Mouse (Mus musculus): Measurements from ENCODE around the gene Amz1. TPM values are rescaled to one million over a fixed set of nuclear protein-coding genes. Genes with fewer than 3 reads are reported as not detected.

The Amz1 gene
- total and polyA plus RNA-seq, 2 experiments from 2014 or later: 0.08 to 0.94 TPM

- H3K4me1 ChIP-seq (ENCODE audit: control insufficient read depth, insufficient read depth): no peaks in the 10 kb centered on the region
- no peaks in the 10 kb centered on the region for H3K9me3 ChIP-seq (replicated peaks; ENCODE audit: control insufficient read depth, low read length)
- H3K4me3 ChIP-seq (ENCODE audit: low read depth, low read length): no peak overlapping the region
- no peak for TF ChIP-seq EP300 (IDR thresholded peaks at IDR 0.05; ENCODE audit: low read depth)
- TF ChIP-seq CTCF (IDR thresholded peaks at IDR 0.05; ENCODE audit: low read depth): no peak
- no peaks in the 10 kb centered on the region for H3K27me3 ChIP-seq (ENCODE audit: control insufficient read depth, insufficient read depth, low read length)
- 94% methylated on average over 6 of the region's 6 CpGs for WGBS
- H3K27ac ChIP-seq (ENCODE audit: low read depth): no peak overlapping the region
- ATAC-seq (ENCODE audit: insufficient read depth, low read depth) (no peak), DNase-seq (ENCODE audit: low spot score) (no peak)
- H3K9ac ChIP-seq (replicated peaks; ENCODE audit: low read depth, low read length): no peak overlapping the region
- H3K4me2 ChIP-seq (ENCODE audit: low read depth, low read length): no peak overlapping the region
- peaks cover 11% of the 10 kb centered on the region; the same call in 1 of the 2 replicates for H3K36me3 ChIP-seq (replicated peaks; ENCODE audit: control insufficient read depth, insufficient read depth, low read length)
Measured at GRCm38 (mm10) chr5:140682113-140682512, 41.8 kb upstream of the Amz1 start.

GRCm38 (mm10) chr5:140684343-140685148, 39.4 kb upstream of the Amz1 start:
- Histone ChIP-seq H3K9me3 (replicated peaks; ENCODE audit: control insufficient read depth, low read length) (no peaks in the 10 kb centered on the region), H3K4me3 (ENCODE audit: low read depth, low read length) (no peak overlapping the region), H3K27ac (ENCODE audit: low read depth) (no peak overlapping the region), H3K36me3 (replicated peaks; ENCODE audit: control insufficient read depth, insufficient read depth, low read length) (peaks cover 19% of the 10 kb centered on the region), H3K4me2 (ENCODE audit: low read depth, low read length) (no peak overlapping the region), H3K9ac (replicated peaks; ENCODE audit: low read depth, low read length) (no peak overlapping the region), H3K4me1 (ENCODE audit: control insufficient read depth, insufficient read depth) (no peaks in the 10 kb centered on the region), H3K27me3 (ENCODE audit: control insufficient read depth, insufficient read depth, low read length) (no peaks in the 10 kb centered on the region)
- ATAC-seq (ENCODE audit: insufficient read depth, low read depth): peak; percentile 41
- no peak for DNase-seq (ENCODE audit: low spot score)
- WGBS: 65% methylated on average over 16 of the region's 16 CpGs
- peak; percentile 73 for TF ChIP-seq CTCF (IDR thresholded peaks at IDR 0.05; ENCODE audit: low read depth)
- TF ChIP-seq EP300 (IDR thresholded peaks at IDR 0.05; ENCODE audit: low read depth): no peak

GRCm38 (mm10) chr5:140688434-140688833, 35.5 kb upstream of the Amz1 start:
- no peak overlapping the region for H3K4me3 ChIP-seq (ENCODE audit: low read depth, low read length)
- H3K4me1 ChIP-seq (ENCODE audit: control insufficient read depth, insufficient read depth): no peaks in the 10 kb centered on the region
- H3K27me3 ChIP-seq (ENCODE audit: control insufficient read depth, insufficient read depth, low read length): no peaks in the 10 kb centered on the region
- 69% methylated on average over 3 of the region's 3 CpGs for WGBS
- TF ChIP-seq EP300 (IDR thresholded peaks at IDR 0.05; ENCODE audit: low read depth): no peak
- no peak for TF ChIP-seq CTCF (IDR thresholded peaks at IDR 0.05; ENCODE audit: low read depth)
- peaks cover 34% of the 10 kb centered on the region for H3K36me3 ChIP-seq (replicated peaks; ENCODE audit: control insufficient read depth, insufficient read depth, low read length)
- no peaks in the 10 kb centered on the region for H3K9me3 ChIP-seq (replicated peaks; ENCODE audit: control insufficient read depth, low read length)
- no peak overlapping the region for H3K4me2 ChIP-seq (ENCODE audit: low read depth, low read length)
- no peak for DNase-seq (ENCODE audit: low spot score)
- no peak for ATAC-seq (ENCODE audit: insufficient read depth, low read depth)
- H3K27ac ChIP-seq (ENCODE audit: low read depth): no peak overlapping the region
- H3K9ac ChIP-seq (replicated peaks; ENCODE audit: low read depth, low read length): no peak overlapping the region

- DNase-seq (ENCODE audit: low spot score) (no peak), ATAC-seq (ENCODE audit: insufficient read depth, low read depth) (no peak)
- no peak overlapping the region for H3K4me3 ChIP-seq (ENCODE audit: low read depth, low read length)
- no peaks in the 10 kb centered on the region for H3K4me1 ChIP-seq (ENCODE audit: control insufficient read depth, insufficient read depth)
- WGBS: 87% methylated on average over 7 of the region's 7 CpGs
- peaks cover 19% of the 10 kb centered on the region for H3K36me3 ChIP-seq (replicated peaks; ENCODE audit: control insufficient read depth, insufficient read depth, low read length)
- H3K9ac ChIP-seq (replicated peaks; ENCODE audit: low read depth, low read length): no peak overlapping the region
- H3K27ac ChIP-seq (ENCODE audit: low read depth): no peak overlapping the region
- H3K4me2 ChIP-seq (ENCODE audit: low read depth, low read length): no peak overlapping the region
- TF ChIP-seq CTCF (IDR thresholded peaks at IDR 0.05; ENCODE audit: low read depth): no peak
- no peaks in the 10 kb centered on the region for H3K9me3 ChIP-seq (replicated peaks; ENCODE audit: control insufficient read depth, low read length)
- H3K27me3 ChIP-seq (ENCODE audit: control insufficient read depth, insufficient read depth, low read length): no peaks in the 10 kb centered on the region
Measured at GRCm38 (mm10) chr5:140695987-140696386, 27.9 kb upstream of the Amz1 start.

- H3K9me3 ChIP-seq (replicated peaks; ENCODE audit: control insufficient read depth, low read length): no peaks in the 10 kb centered on the region
- ATAC-seq (ENCODE audit: insufficient read depth, low read depth) (no peak), DNase-seq (ENCODE audit: low spot score) (no peak)
- peaks cover 12% of the 10 kb centered on the region for H3K36me3 ChIP-seq (replicated peaks; ENCODE audit: control insufficient read depth, insufficient read depth, low read length)
- no peak overlapping the region for H3K4me3 ChIP-seq (ENCODE audit: low read depth, low read length)
- no peak overlapping the region for H3K9ac ChIP-seq (replicated peaks; ENCODE audit: low read depth, low read length)
- no peak overlapping the region for H3K4me2 ChIP-seq (ENCODE audit: low read depth, low read length)
- TF ChIP-seq CTCF (IDR thresholded peaks at IDR 0.05; ENCODE audit: low read depth) (no peak), EP300 (IDR thresholded peaks at IDR 0.05; ENCODE audit: low read depth) (no peak)
- 64% methylated on average over 9 of the region's 9 CpGs for WGBS
- peaks cover 7% of the 10 kb centered on the region for H3K4me1 ChIP-seq (ENCODE audit: control insufficient read depth, insufficient read depth)
- no peaks in the 10 kb centered on the region for H3K27me3 ChIP-seq (ENCODE audit: control insufficient read depth, insufficient read depth, low read length)
- no peak overlapping the region for H3K27ac ChIP-seq (ENCODE audit: low read depth)
Measured at GRCm38 (mm10) chr5:140699776-140700175, 24.2 kb upstream of the Amz1 start.
